Mouse (Mus musculus) embryo, embryonic 11.5 days (tissue): ENCODE data around the gene Casc3.

ENCODE experiments used
- DNase-seq: peaks from one replicate; pipeline ENCODE4 v3.0.0-alpha.2; 2012; ENCODE audit warnings: low read depth, low spot score

Casc3 gene

DNA sequence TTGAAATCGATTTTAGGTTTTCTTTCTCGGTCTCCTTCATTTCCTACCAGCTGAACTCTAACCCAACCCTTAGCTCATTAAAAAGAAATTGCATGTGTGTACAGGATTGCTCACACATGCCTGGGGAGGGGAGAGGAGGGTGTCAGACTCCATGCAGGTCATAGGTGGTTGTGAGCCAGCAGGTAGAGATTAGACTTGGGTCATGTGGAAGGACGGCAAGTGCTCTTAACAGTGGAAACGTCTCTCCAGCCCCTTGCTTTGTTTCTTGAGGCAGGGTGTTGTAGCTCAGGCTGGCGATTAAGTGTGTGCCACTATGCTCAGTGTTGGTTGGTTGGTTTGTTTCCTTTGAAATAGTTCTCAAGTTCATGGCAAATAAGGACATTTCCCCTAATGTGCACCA is 66.1 kb downstream of the Casc3 start:
- no peak for DNase-seq

DNA sequence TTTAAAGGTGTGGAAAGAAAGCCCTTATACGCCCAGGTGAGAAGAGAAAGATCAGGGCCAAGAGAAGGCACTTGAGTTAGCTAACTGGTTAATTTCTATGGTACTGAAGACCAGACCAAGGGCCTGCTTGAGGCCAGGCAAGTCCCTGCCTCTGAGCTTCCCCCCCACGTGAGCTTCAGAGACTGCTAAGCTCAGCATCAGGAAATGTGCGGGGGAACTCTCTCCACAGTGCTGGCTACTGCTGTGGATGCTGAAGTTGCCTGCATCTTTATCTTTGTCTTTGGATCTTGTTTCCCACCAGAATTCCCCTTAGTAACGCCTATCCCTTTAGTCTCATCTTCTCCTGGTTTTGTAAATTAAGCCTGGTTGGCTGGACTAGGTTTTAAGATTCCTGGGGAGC is 66.7 kb downstream of the Casc3 start:
- no peak for DNase-seq

DNA sequence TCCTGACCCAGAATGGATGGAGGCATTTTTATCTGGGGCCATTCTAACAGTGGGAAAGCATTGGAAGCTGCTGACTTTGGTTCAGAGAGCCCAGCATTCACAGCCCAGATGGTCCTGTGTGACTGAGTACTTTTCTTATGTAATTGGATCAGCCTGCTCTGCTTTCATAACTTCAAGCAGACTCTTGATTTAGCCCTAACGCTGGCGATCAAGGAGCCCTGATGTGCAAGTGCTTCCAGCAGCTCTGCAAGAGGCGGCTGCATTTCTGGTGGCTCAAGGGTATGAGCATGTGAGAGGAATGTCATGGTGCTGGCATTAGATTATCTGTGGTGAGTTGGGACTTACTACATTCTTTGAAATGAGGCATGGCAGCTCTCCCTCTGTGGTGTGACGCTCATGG is 67.3 kb downstream of the Casc3 start:
- no peak for DNase-seq

DNA sequence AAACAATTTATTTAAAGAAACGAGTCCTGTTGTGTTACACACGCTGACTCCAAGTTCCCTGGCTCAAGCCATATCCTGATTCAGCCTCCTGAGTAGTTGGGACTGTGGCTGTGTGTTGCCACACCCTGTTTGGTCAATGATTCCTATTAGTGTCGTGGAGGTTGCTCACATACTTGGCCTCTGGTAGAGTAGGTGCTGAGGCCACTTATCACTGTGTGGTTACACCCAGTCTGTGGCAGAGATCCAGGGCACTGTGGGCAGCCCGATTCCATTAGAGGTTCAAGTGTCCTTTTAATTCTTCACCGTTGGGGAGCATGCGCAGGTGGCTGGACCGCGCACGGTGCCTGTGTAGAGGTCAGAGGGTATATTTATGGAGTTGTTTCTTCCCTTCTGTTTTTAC is 69.2 kb downstream of the Casc3 start:
- DNase-seq, result no peak

GRCm38 (mm10) chr11:98877001-98877400 is 72.3 kb downstream of the Casc3 start:
- DNase-seq, result no peak
